Mouse (Mus musculus) spleen, adult 2 months (tissue): ENCODE data around the gene Saxo1. TPM values are rescaled to one million over a fixed set of nuclear protein-coding genes. Genes with fewer than 3 reads are reported as not detected.

Source experiments
- DNase-seq, 2 experiments: peaks; one replicate each; pipeline versions ENCODE4 v3.0.0 to v3.0.0-alpha.2; 2012 to 2021; ENCODE audit warnings: low spot score in 2 of 2, low read depth in 1 of 2
- H3K27ac ChIP-seq: fragments of 200-500 bp; 2 replicates; pipeline ENCODE4 v1.5.1; 2012; ENCODE audit warnings: low read length, inconsistent platforms; ENCODE audit not compliant: insufficient read depth
- H3K27me3 ChIP-seq: fragments of 200-500 bp; 2 replicates; pipeline ENCODE4 v1.6.1; 2012; ENCODE audit warnings: mild to moderate bottlenecking, moderate library complexity, low read length, inconsistent platforms; ENCODE audit not compliant: control insufficient read depth, insufficient read depth
- H3K36me3 ChIP-seq: fragments of 200-500 bp; 2 replicates; pipeline ENCODE4 v1.6.1; 2012; ENCODE audit warnings: mild to moderate bottlenecking, low read length, inconsistent platforms; ENCODE audit not compliant: control insufficient read depth, insufficient read depth
- H3K4me1 ChIP-seq: fragments of 200-500 bp; 2 replicates; pipeline ENCODE4 v1.6.1; 2011; ENCODE audit warnings: inconsistent platforms; ENCODE audit not compliant: control insufficient read depth, insufficient read depth, insufficient read length
- H3K4me3 ChIP-seq: fragments of 200-500 bp; 2 replicates; pipeline ENCODE4 v1.5.1; 2011; ENCODE audit warnings: mild to moderate bottlenecking, inconsistent platforms; ENCODE audit not compliant: insufficient read depth, insufficient read length; ENCODE audit errors: extremely low read depth
- CTCF ChIP-seq: fragments of 200-500 bp; IDR thresholded peaks from 2 replicates; pipeline ENCODE4 v1.5.1; 2011; ENCODE audit warnings: mild to moderate bottlenecking, inconsistent platforms; ENCODE audit not compliant: insufficient read depth, insufficient read length, insufficient replicate concordance; ENCODE audit errors: extremely low read depth
- POLR2A ChIP-seq: fragments of 200-500 bp; IDR thresholded peaks from 2 replicates; pipeline ENCODE4 v1.6.1; 2011; ENCODE audit warnings: low read depth, low read length, inconsistent platforms
- WGBS: fragments of 180-500 bp; shearing (Covaris S2); methylation state at CpG from one replicate; pipeline ENCODE4 v1.1.7; 2018; 5-methylcytosine and 5-hydroxymethylcytosine counted together
- polyA plus RNA-seq: library from polyadenylated mRNA; depleted of rRNA; stranded (reverse); fragments of >200 nt; gene quantifications from 2 replicates; pipeline ENCODE4 v1.2.3, GENCODE M21; 2012

Gene Saxo1
- polyA plus RNA-seq, 1 experiment, result not detected

DNA sequence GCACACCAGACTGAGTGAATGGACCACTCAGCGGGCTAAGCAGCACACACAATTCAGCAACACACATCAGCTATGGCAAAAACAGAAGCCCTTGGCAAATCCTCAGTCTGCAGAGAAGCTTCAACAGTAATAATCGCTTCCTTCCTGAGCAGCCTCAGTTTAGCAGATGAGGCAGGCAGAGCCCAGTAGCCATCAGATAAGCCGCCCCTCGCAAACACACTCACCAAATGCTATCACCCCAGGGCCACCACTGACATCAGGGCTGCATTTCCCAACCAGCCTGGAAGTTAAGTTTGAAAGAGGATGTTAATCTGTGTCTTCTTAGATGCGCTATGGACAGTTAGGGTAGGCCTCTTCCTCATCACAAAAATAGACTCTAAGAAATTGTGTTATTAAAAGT lies 130.8 kb downstream of the Saxo1 start:
- 83% methylated on average over 5 of the region's 5 CpGs for WGBS

DNA sequence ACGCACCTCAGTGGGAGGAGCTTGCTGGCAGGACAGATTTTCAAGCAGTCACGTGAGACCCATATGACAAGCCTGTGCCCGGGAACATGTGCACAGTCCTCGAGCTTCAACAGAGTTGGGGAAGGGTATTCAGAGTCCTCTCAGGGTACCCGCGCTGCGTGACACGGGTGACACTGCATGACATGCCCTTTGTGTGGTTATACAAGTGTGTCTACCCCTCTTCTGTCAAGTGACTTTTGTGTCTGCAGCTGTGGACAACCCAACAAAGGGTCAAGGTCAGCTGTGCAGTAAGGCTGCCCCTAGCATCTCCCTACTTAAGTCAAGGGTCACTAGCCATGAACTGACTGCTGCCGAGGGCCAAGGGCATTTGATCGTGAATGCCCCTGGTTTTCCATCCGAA lies 131.6 kb downstream of the Saxo1 start:
- no peak for DNase-seq
- Histone ChIP-seq H3K27ac (no peak overlapping the region), H3K4me1 (no peaks in the 10 kb centered on the region), H3K36me3 (no peaks in the 10 kb centered on the region), H3K27me3 (no peaks in the 10 kb centered on the region), H3K4me3 (no peak overlapping the region)
- WGBS, result 90% methylated on average over 11 of the region's 11 CpGs
- no peak for TF ChIP-seq POLR2A
- no peak for TF ChIP-seq CTCF

More for the DNA sequence above, 130.8 kb downstream of the Saxo1 start:
- Histone ChIP-seq H3K36me3 (no peaks in the 10 kb centered on the region), H3K27me3 (no peaks in the 10 kb centered on the region), H3K27ac (no peak overlapping the region), H3K4me1 (no peaks in the 10 kb centered on the region), H3K4me3 (no peak overlapping the region)
- no peak for DNase-seq
- TF ChIP-seq POLR2A (no peak), CTCF (no peak)

DNA sequence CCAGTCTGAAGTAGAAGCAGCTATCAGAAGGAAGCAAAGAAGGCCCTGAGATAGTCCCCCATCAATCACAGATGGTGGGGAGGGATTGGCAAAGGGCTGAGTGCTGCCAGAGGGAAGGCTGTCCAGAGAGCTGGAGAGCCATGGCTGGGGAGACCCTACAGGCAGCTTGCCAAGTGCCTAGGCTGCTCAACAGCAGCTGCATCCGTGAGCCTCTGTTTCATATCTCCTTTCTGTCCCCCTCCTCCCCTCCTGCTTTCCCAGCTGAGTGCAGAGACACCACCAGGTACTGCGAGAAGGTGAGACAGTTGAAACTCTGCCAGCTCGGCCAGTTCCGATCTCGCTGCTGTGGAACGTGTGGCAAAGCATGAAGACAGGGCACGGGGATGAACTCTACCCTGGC lies 132.5 kb downstream of the Saxo1 start:
- Histone ChIP-seq H3K36me3 (no peaks in the 10 kb centered on the region), H3K4me3 (no peak overlapping the region), H3K27me3 (no peaks in the 10 kb centered on the region), H3K4me1 (no peaks in the 10 kb centered on the region), H3K27ac (no peak overlapping the region)
- DNase-seq, result no peak
- WGBS, result 84% methylated on average over 7 of the region's 7 CpGs
- TF ChIP-seq CTCF (no peak), POLR2A (no peak)

DNA sequence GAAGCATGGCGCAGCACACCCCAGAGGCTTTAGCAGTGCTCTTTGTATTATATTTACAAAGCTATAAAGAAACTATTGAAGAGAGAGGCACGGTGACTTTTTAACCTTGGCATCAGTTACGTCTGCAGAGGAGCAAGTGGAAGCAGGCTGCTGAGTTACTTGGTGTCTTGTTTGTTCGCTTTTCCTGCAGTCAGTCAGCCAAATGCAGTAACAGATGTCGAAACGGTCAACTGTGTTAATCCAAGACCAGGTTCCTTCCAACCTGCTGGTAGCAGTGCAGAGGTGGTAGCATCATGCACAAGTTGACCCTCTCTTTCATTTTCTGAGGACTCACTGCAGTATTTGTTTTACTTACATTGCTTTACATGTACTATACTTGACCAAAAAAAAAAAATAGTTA lies 135.5 kb downstream of the Saxo1 start:
- Histone ChIP-seq H3K27me3 (no peaks in the 10 kb centered on the region), H3K4me3 (no peak overlapping the region), H3K4me1 (no peaks in the 10 kb centered on the region), H3K27ac (no peak overlapping the region), H3K36me3 (no peaks in the 10 kb centered on the region)
- TF ChIP-seq CTCF (no peak), POLR2A (no peak)
- 83% methylated on average over 6 of the region's 6 CpGs for WGBS
- DNase-seq, result no peak

DNA sequence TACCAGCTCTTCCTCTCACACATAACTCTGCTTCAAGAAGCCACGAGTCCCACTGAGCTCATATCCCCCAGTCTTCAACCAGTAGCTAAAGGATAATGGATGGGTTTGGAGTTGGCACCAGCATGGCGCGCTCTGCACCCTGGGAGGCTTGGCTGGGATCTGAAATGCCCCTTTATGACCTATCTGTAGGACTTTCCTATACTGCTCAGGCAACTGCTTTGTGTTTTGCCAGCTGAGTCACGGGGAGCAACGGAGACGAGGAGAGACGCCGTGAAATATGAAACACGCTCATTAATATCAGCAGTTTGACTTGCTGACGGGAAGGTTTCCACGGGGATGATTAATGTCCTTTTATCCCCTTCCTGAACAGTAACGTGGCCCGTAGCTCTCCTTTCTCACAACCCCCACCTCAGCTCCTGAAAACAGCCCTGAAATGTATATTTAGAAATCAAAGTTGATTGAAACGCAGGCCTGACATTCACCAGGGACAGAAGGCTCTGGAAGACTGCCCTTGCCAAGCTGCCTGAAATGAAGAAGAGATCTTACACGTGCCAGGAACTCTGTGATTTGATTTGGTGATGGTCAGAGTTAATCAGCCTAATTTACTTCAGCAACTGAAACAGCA lies 141.6 kb downstream of the Saxo1 start:
- no peak overlapping the region for H3K27ac ChIP-seq
- no peak overlapping the region for H3K4me3 ChIP-seq
- WGBS, result 61% methylated on average over 15 of the region's 15 CpGs
- no peaks in the 10 kb centered on the region for H3K36me3 ChIP-seq
- no peak for DNase-seq
- TF ChIP-seq CTCF (no peak), POLR2A (no peak)
- H3K4me1 ChIP-seq, result no peaks in the 10 kb centered on the region
- H3K27me3 ChIP-seq, result no peaks in the 10 kb centered on the region

DNA sequence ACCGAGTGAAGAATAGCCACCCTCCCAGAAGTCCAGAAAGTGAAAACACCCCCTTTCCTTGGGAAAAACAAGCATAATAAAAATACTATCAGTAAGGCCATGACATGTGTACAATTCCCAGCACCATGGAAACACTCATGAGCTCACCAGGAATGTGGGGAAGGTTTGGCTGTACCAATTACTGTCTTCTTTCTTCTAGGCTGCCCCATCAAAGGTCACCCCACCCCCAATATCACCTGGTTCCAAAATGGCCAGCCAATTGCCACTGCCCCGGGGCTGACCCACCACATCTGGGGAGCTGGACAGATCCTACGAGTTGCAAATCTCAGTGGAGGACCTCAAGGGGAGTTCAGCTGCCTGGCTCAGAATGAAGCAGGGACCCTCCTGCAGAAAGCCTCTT lies 144.7 kb downstream of the Saxo1 start:
- no peak overlapping the region for H3K27ac ChIP-seq
- 72% methylated on average over 3 of the region's 3 CpGs for WGBS
- H3K4me1 ChIP-seq, result no peaks in the 10 kb centered on the region
- no peak overlapping the region for H3K4me3 ChIP-seq
- no peaks in the 10 kb centered on the region for H3K27me3 ChIP-seq
- no peaks in the 10 kb centered on the region for H3K36me3 ChIP-seq
- TF ChIP-seq CTCF, result no peak
- TF ChIP-seq POLR2A, result no peak
- no peak for DNase-seq

DNA sequence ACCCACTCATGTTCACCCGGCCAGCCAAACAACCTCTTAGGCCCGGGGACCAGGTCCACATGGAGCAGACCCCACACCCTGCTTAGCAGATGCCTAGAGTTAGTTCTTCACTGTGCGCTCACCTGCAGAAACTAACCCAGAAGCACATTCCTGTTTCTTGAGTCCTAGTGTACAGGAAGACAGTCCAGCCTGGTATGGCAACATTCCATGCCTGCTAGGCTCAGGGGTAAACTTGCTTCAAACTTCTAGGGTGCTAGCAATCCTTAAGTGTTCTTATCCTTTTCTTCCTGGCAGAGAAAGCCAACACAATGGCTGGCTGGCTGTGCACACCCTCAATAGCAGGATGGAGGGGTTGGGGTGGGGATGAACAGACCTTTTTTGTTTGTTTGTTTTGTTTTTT lies 147.2 kb downstream of the Saxo1 start:
- Histone ChIP-seq H3K4me1 (no peaks in the 10 kb centered on the region), H3K27ac (no peak overlapping the region), H3K27me3 (no peaks in the 10 kb centered on the region), H3K4me3 (no peak overlapping the region), H3K36me3 (no peaks in the 10 kb centered on the region)
- 90% methylated on average over 3 of the region's 3 CpGs for WGBS
- TF ChIP-seq POLR2A (no peak), CTCF (no peak)
- DNase-seq, result no peak

DNA sequence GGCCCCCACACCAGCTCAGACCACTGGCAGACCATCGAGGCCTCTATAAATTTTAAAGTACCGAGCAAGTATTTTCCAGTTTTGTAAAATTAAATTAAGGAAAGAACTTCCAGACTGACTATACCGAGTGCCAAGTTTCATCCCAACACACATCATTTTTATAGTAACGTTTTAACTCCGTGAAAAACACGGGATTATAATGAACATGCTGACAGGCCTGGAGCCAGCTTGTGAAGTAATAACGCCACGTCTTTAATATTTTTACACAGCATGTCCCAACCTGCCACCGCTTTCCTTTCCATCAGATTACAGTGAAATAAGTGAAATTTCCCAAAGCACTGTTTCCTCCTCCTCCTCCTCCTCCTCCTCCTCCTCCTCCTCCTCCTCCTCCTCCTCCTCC lies 149.7 kb downstream of the Saxo1 start:
- no peak for DNase-seq
- H3K27ac ChIP-seq, result no peak overlapping the region
- 90% methylated on average over 9 of the region's 9 CpGs for WGBS
- no peak overlapping the region for H3K4me3 ChIP-seq
- H3K36me3 ChIP-seq, result no peaks in the 10 kb centered on the region
- H3K27me3 ChIP-seq, result no peaks in the 10 kb centered on the region
- TF ChIP-seq POLR2A, result no peak
- H3K4me1 ChIP-seq, result no peaks in the 10 kb centered on the region
